Mouse (Mus musculus) c-Kit-positive CD71-negative TER-119-negative erythroid progenitor cells, embryonic 14.5 days (primary cell): ENCODE results near the gene Foxc2.

ENCODE experiments used
- DNase-seq: peaks from one replicate; pipeline ENCODE4 v3.0.0-alpha.2; 2013; ENCODE audit warnings: low read depth

Foxc2 gene

DNA sequence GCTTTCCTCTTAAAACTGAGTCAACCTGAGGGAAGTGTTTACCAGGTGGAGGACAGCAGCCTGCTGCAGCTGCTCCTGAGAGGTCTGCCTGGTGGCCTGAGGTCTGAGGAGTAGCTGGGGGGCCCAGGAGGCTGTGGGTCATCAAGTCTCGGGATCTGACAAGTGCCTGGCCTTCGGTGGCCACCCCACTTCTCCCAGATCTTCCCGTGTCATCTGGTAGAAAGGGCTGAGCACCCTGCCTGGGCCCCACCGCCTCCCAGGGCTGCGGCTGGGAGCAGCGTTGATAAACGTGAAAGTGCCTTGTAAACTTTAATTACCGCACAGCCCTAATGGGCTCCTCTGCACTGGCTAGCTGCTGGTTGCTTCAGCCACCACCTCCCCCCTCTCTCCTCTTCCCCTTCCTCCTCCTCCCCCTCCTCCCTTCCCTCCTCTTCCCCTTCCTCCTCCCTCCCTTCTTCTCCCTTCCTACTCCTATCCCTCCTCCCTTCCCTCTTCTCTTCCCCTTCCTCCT lies 32.7 kb downstream of the Foxc2 start:
- no peak for DNase-seq

GRCm38 (mm10) chr8:121152394-121152793 lies 36.4 kb downstream of the Foxc2 start:
- no peak for DNase-seq

DNA sequence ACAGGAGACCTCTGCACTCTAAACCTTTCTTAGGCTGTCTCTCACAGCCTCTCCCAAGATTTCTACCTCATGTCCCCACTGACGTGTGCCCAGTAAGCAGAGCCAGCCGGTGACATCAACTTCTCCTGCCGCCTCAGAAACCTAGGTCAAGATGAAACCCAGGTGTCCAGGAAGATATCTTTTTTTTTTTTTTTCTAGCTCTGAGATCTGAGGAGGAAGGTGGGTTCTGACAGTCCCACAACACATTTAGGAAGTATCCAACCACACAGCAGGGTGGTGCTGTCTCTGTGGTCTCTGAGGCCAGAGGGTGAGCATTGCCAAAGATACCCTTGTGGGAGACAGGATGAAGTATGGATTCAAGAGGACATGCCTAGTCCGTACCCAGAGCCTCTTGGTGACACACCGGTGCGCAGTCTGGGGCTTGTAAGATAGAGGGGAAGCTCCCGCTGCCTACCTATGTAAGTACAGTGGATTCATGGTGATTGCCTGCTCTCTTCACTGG lies 41.1 kb downstream of the Foxc2 start:
- no peak for DNase-seq

DNA sequence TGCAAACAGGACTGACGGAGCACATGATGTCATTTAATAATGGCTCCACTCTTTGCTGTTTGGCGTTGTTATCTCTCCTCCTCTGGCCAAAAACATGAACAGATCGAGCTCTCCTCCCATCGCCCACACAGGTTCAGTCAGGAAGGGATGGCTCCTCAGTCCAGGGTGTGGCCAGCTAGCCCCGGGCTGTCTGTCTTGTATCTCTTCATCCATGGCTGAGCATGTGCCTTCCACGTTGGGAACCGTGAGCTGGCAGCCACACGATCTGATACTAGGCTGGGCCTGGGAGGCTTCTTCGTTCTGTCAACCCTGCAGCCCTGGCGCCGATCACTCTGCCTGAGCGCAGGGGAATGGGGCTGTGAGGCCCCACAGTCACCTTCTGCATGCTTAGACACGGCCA lies 42.8 kb downstream of the Foxc2 start:
- DNase-seq: no peak

DNA sequence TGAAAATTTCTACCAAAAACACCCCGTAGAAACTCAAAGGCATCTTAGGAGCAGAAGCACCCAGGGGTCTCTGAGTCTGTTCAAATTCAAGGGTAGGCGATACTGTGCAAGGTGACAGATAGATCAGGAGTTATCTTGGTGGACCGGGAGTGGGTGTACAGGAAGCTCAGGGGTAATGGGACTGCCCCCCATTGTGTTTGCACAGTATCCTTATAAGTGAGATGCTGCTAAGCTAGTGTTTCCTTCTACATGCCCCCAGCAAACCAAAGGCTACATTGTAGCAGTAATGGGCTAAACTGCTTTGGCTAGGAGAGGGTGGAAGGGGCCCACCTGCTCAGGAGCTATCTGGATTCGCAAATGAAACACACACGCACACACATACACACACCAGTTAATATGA lies 45.5 kb downstream of the Foxc2 start:
- DNase-seq: no peak

GRCm38 (mm10) chr8:121162413-121162812 lies 46.4 kb downstream of the Foxc2 start:
- DNase-seq: no peak

DNA sequence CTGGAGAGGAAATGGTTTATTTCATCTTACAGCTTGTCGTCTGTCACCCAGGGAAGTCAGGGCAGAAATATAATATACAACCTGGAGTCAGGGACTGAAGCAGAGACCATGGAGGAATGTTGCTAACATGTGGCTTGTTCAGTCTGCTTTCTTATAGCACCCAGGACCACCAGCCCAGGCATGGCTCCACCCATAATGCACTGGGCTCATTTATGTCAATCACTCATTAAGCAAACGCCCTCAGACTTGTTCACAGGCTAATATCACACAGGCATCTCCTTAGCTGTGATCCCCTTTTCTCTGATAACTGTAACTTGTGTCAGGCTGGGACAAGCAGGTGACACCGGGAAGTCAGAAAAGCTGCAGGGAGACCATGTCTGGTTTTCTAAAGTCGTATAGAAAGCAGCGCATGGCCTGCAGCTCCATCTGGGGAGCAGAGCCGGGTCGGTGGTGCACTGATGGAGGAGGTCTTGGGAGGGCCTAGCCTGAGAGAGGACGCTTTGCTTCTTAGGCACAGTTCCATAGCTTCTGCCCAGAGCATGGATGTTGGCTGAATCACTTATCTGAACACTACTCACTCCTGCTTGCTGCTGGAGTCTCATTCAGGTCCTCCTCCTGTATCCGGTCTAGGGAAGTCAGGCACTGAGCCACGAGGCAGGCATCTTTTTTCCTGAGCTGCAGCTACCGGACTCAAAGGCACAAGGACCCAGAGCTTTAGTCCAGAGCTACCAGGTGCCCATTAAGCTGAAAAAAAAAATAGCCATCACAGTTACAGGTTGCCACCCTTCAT lies 47.1 kb downstream of the Foxc2 start:
- no peak for DNase-seq

GRCm38 (mm10) chr8:121164017-121164469 lies 48.1 kb downstream of the Foxc2 start:
- DNase-seq: no peak

DNA sequence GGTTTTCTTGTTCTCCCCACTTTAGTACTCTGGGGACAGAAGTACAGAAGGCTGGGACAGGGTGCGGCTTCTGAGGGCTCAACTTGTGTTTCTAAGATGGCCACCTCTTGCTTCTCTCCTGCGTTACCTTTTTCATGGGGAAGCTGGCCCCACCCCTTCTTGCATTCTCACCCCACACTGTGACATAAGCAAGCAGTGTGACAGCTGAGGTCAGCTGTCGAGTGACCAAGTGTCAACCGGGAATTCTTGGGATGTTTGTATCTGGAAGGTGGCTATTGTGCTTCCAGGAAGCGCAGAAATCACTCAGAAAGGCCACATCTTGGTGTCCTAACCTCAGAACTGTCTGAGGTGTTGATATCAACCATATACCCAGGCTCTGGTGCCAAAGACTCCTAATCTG lies 52.1 kb downstream of the Foxc2 start:
- DNase-seq: no peak
